Mouse (Mus musculus): ENCODE results near the gene Aldh3b1.

The Aldh3b1 gene

DNA sequence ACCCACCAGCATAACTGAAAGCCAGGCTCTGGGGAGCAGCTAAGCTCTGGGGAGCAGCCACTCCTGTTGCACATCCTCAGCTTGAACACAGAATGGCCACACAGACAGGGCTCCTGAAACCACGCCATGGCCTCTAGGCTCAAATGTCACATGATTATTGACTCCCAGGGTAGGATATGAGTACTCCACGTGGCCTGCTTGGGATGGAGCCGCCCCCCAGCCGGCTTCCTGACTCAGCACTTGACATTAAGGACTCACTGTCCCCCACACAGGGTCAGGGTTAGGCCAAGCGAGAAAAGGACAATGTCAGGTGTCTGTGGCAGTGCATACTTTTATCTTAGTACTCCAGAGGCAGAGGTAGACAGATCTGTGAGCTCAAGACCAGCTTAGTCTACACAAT, 19.4 kb downstream of the Aldh3b1 start:
- DNase-seq (ENCODE audit: low spot score): no peak

DNA sequence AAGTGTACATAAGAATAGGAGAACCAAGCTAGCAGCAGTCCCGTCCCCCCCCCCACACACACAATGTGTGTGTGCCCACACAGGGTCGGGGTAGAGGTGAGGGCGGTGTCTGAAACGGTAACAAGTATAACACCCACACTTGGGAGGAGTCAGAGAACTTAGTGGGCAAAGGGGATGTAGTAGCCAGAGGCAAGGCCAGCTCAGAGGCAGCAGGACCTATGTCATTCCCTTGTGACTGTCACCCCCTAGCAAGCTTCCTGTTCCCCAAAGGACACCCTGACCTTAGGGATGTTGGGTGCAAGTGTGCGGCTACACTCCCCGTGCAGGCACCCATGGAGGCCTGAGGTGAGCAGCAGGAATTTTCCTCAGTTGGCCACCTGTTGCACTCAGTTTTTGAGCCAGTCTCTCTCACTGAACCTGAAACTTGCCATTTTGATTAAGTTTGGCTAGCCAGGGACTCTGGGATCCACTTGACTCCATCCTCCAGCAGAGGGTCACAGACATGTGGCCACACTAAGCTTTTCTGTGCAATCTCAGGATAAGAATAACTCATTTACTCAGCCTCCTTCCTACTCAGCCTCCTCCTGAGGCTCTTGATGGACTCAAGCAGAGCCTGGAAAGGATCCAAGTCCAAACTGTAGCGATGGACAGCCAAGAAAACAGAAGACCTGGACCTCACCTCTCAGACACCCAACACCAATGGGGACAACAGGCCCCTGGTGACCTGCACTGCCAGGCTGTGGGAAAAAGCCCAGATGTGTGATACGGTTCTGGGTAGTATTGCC, 21.5 kb downstream of the Aldh3b1 start:
- DNase-seq (ENCODE audit: low spot score): no peak

DNA sequence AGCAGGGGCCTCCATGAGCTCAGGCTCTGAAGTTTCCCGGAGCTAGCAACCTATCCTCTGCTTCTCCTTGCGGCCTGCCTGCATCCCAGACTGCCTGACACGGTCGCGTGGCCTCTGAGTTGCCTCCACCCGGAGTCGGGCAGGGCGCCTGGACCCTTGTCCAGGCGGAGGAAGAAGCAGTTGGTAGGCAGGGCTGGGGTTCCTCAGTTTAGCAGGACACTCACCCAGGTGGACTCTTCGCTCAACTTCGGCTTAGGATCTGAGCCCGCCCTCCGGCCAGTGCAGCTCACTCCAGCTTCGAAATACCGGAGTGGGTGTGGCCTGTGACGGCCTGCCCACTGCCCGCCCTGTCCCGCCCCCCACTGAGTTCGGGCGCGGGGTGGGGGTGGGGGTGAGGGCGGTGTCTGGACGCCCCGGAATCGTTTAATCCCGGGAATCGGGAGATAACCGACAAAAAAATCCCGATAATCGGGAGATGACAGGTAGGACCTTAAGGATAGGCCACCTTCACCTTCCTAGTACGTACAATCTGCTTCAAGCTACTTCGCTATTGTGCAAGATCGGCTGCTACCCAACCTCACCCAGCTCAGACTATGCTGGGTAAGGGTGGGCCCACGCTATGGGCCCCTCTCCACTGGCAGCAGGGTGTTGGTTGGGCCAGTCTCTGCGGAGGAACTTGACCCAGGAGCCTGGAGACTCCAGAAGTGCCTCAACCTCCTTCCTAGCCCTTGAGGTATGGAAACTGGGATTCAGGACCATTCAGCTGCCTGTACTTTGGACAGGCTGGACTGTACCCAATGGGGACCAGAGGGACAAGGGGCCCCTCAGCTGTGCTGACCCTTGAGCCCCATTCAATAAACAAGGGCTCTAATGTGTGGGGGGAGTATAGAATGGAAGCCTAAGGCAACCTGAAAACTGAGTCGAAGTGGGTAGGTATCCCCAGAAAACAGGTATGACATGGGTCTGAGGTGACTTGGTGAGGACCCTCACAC, 22.5 kb downstream of the Aldh3b1 start, which contains the start of gene Tcirg1:
Tcirg1 (minus strand) TSS at position 339 of the 992 bp plus-strand sequence.
- no peak for DNase-seq (ENCODE audit: low spot score)

DNA sequence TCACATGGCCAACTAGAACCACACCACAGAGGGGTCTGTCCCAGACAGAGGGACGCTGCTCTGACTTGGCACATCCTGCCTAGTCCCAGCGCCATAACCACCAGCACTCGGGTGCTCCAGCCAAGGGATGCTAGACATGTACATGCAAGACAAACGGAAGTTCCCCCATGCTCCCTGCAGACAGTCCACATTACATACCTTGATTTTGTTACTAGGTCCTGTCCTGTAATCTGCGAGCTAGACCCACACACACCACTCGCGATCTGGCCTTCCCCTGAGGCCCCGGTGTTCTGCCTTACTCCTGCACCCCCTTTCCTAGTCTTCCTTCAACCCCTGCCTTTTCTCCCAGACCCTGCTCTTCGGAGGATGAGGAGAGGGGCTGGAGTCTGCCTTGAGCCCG, 23.3 kb downstream of the Aldh3b1 start:
- DNase-seq (ENCODE audit: low spot score): no peak

DNA sequence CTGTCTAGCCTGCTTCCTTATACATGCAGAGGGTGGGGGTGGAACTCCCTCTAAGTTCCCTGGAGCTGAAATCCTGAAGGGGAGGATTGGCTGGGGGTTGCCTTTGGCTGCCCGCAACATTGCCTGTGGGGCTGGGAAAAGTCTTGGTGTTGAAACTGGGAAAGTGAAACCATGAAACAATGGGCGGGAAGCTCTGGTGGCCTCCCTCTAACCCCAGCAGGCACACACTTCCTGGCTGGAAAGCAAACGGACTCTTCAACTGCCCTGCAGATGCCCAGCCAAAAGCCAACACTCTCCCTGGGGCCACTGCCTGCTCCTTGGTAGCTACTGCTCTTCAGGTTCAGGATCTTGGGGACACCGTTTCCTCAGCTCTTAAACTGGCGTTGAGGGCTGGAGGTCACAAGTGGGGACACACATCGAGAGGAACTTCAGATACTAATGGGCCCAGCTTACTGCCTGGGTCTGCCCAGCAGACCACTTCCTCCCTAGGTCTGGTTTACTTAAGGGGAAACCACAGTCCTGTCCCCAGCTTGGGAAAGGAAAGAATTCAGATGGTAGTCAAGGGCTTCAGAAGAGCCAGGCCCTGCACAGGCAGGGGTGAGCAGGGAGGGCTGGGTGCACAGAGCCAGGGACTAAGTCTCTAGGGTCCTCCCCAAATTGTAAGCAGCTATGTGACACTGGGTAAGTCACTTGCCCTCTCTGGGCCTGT, 24.2 kb downstream of the Aldh3b1 start:
- no peak for DNase-seq (ENCODE audit: low spot score)

DNA sequence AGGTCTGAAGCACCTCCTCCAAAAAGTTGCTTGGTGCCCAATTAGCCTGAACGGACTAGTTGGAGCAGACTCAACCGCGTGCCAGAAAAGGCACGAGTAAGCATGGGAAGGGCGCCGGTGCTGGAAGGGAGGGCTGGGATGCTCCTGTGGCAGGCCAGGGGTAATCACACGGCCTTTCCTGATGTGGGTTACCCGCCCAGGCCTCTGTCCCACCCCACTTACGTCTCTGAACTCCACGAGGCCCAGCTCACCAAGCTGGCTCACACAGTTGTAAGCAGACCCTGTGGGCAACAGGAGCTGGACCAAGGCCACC, 25.3 kb downstream of the Aldh3b1 start:
- DNase-seq (ENCODE audit: low spot score): no peak

DNA sequence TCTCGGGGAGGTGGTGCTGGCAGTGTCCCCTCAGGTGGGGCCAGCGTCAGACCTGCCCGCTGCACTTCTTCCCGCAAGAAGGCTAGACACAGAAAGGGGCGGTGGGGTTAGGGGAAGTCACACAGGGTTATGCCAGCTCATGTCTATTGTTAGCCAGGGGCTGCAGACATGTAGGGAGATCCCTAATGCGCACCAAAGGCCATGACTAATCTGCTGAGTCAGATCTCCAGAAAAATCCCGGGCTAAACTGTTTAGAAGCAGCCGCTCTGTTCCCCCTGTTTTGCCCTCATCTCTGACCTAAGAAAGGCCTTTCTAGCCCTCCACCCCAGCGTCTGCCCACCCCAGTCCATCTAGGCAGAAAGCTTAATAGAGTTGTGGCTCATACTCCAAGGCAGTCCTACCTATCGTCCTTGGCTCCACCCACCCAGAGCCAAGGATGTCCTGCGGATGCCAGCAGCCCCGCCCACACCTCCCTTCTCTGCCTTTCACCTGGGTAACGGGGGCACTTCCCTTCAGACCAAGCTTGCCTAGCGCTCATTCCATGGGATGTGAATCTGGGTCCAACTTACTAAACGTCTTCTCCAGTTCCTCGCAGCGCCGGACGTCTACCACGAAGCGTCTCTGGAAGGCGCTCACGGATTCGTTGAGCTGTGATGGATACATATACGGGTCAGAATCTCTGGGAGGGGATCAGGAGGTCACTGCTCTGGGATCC, 25.8 kb downstream of the Aldh3b1 start:
- no peak for DNase-seq (ENCODE audit: low spot score)

DNA sequence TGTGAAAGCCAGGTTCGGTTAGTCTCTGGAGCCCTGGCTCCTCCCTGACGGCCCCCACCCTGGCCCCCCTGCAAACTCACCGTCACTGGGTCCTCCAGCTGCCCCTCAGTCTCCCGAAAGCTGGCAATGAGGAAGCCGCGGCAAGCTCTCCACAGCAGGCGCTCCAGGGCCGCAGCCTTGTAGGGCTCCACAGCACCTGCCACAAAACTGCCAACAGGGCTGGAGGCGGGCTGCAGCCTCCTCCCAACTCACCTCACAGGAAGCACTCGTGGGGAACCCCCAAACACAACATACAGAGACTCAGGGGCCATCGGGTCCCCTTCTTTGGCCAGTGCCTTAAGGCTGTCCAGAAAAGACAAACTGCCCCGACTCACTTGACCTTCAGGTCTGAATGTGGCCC, 26.6 kb downstream of the Aldh3b1 start:
- DNase-seq (ENCODE audit: low spot score): no peak

DNA sequence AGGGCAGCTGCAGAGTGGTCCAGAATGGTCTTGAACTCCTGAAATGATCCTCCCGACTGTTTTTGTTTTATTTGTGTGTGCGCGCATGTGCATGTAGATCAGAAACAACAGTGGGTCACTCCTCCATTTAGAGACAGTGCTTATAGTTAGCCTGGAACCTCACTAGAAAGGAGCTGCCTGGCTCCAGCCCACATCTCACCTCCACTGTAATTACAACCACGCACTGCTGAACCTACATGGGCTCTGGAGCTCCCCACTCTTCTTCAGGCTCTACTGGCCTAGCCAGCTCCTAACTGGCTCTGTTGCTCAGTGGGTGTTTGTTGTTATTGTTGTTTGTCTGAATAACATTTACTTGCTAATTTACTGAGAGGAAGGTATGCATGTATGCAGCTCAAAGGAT, 30.0 kb downstream of the Aldh3b1 start:
- DNase-seq (ENCODE audit: low spot score): no peak

DNA sequence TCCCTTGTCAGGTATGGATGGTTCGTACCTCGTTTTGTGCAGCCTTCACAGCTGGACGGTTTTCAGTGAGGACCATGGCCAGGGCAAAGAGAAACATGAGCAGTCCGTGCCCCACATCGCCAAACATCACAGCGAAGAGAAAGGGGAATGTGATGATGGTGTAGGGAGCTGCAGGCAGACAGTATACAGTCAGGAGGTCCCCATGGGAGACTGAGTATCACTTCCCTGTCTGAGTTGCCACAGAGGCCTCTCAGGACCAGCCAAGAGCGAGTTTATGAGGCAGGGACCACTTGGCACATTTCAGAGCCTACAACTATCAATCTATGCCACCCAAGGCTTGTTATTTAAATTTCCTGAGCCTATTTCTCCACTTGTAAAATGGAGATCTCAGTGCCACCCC, 30.7 kb downstream of the Aldh3b1 start:
- no peak for DNase-seq (ENCODE audit: low spot score)

DNA sequence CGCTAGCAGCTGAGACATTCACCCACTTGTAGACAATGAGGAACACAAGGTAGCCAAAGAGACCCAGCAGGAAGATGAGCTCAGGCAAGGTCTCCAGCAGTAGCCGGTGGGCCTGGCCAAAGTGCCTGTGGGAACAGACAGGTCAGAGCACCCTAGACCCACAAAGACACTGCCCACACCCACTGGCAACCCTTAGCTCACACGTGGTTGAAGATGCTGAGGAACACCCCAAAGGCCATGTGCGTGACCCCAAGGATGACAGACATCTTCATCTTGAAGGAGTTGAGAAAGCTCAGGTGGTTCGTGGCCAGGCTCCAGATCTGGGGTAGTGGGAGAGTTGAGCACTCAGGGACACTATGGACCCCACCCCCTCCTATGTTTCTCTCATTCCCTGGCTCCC, 32.1 kb downstream of the Aldh3b1 start:
- no peak for DNase-seq (ENCODE audit: low spot score)

DNA sequence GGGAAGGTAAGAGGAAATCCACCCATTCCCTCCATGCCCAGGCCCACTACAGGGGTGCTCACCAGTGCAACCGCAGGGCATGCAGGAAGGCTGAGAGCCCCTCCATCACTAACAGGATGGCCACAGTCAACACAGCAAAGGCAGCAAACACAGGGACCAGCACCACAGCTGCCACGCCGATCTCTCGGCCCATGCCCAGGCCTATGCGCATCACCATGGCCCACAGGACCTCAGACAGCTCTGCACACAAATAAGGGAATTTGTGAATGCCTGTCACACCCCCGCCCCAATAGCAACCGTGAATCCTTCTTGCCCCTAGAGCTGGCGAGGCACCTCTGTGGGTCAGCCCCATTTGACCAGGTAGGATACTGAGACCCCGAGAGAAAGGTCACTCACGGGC, 33.4 kb downstream of the Aldh3b1 start:
- no peak for DNase-seq (ENCODE audit: low spot score)

DNA sequence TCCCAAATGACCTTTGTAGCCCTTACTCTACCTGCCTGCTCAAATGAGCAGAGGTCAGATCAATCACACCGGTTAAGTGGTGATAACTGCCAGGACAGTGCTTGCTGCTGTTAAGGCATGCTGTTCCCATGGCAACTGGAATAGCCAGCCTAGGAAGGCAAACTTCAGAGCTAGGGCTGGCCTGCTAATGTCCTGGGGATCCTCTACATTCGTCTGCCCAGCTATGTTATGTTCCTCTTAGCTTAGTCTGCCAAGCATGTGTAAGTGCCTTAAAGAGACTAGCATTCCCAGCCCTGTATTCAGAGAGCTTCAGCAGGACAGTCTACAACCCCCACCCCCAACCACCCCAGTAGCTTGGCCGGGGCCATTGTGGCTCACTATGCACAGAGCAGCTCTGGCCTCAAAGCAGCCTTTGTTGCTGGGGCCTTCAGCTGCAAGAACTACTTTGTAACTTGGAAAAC, 34.4 kb downstream of the Aldh3b1 start:
- no peak for DNase-seq (ENCODE audit: low spot score)

DNA sequence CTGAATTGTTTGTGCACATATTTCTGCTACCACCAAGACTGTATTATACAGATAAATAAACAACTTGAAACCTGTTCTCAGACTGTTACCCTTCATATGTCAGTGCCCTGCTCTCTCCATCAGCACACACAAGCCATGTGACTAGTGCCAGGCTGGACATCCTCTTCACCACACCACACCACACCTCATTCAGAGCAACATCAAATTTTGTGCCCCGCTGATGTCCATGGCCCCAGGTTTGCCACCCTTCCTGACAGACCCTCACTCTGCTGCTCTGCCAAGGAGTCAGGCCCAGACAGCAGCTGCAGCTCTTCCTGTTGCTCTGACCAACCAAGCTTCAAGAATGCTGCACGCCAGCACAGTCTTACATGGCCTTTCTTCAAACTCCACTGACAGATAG, 35.3 kb downstream of the Aldh3b1 start:
- DNase-seq (ENCODE audit: low spot score): no peak

DNA sequence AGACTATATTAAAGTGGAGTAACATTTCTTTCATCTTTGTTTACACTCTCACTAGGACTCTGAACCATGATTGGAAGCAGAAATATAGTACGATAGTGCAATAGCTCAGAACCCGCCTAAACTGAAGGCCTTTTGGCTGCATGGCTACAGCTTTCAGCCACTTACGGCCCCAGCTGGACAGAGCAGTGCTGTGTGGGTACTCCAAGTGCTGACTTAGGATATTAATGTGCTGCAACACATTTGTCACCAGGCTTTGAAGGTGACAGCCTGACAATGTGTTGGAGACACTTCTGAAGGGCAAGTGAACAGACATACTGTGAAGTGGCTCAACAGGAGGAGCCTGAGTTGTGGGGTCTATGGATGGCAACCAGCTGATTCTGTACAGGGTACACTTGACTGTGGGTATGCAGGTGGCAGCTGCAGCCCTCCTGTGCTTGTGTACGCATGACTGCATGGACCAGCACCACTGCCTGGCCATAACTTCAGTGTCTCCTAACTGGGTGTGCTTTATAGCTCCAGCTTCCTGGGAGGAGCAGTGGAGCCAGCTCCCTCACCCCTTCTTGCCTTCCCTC, 36.0 kb downstream of the Aldh3b1 start:
- no peak for DNase-seq (ENCODE audit: low spot score)

DNA sequence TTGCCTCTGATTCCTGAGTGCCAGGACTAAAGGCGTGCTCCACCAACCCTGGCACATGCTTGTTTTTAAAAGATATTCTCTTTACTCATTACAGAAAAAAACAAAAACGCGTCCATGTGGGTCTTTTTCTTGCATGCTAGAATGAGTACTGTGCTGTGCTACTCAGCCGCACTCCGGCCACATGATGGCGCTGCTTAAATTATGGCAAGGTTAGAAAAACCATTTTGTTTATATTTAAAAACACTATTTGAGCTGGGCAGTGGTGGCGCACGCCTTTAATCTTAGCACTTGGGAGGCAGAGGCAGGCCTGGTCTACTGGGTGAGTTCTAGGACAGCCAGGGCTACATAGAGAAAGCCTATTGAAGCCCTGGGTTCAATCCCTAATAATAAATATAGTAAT, 39.4 kb downstream of the Aldh3b1 start:
- no peak for DNase-seq (ENCODE audit: low spot score)

DNA sequence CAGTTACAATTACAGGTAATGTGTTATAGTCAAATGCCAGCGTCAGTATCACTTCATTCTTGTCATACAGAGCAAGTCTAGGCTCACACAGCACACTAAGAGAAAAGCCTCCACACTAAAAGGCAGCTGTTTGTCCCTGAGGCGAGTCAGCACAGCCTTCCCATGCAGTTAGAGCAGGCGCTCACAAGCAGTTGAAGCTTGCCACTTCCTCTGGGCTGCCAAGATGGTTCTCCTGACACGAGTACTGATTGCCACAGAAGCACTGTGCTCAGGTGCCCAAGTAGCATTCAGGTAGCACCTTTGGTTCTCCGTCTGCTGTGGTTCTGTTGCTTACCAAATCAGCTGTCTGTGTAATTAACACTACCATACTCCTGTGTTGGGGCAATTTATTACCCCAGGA, 40.5 kb downstream of the Aldh3b1 start:
- no peak for DNase-seq (ENCODE audit: low spot score)

DNA sequence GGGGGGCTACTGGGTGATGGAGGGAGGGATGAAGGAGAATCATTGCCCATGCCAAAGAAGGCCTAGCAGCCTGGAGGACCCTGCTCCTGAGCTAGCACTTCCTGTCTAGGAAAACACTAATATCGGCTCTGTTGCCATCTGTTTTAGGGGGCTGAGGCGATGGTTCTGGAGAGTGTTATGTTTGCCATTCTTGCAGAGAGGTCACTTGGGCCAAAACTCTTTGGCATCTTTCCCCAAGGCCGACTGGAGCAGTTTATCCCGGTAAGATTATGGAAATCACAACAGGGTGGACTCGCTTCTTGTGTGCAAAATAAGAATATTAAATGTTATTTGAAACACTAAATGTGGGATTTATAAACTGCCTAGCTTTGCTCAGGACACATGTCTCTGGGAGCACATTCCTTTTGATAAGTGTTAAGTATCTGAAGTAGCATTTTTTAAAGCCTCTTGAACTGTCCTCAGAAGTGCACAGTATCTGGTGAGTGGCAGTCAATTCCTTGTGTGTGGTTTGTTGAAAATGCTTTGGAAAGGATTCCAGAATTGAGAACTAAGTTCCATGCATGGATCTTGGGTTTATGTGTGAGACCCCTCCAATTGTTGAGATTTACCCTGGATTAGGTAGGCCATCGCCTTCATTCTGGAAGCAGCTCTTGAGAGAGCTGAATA, 45.1 kb downstream of the Aldh3b1 start:
- DNase-seq (ENCODE audit: low spot score): no peak

DNA sequence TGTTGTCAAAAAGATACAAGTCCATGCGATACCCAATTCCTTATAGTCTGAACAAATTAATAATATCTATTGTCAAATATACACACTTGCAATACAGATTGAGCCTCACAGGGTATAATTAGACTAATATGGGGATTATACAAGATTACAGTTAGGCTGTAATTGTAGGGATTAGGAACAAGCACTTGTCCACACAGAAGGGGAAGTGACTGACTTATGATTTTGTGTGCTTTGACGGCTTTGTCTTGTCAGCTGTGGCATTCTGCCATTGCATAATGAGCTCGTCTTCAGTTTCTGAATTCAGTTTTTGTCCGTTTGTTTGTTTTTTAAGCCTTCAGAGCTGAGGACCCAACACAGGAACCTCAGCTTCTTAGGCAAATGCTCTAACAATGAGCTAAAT, 47.4 kb downstream of the Aldh3b1 start:
- DNase-seq (ENCODE audit: low spot score): no peak

DNA sequence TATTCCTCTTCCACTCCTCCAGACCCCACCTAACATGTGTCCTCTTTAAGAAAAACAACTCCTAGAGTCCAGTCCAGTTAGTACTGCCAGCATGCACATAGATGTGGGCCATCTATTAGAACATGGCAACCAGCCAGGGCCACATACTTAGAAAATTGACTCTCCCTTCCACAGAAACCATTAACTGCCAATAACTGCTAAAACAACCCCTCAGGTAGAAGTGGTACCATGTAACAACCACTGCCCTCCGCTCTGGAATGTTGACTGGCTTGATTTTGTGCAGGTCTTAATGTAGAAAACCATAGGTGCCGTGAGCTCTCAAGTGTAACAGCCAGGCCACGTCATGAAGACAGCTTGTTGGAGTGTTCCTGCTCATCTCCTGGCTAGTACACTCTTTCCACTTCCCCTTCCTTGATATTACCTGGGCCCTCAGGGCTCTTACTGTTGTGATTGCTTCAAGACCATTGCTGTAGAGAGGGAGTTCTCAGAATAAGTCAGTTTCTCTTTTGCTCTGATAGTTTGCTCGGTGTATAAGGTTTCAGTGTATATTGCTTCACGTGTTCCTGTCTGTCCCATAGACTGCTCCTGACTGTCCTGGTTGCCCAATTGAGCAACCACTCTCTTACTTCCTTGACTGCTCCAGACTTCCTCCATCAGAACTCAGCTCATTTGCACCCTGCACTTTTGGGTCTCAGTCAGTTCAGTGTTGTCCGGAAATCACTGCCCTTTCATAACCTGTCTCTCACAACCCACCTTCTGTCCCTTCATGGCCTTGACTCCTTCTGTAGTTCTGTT, 49.4 kb downstream of the Aldh3b1 start:
- DNase-seq (ENCODE audit: low spot score): no peak
